Mouse (Mus musculus) C2C12 (cell line): ENCODE data around the gene Cyld.

ENCODE experiments used
- CEBPB ChIP-seq: IDR thresholded peaks from one replicate; pipeline ENCODE4 v1.6.1; 2011; ENCODE audit warnings: low read depth, mild to moderate bottlenecking, control low read depth, moderate library complexity
- CTCF ChIP-seq: IDR thresholded peaks from one replicate; pipeline ENCODE4 v1.5.1; 2011; ENCODE audit not compliant: control insufficient read depth, insufficient read depth, insufficient read length
- USF1 ChIP-seq: IDR thresholded peaks from one replicate; pipeline ENCODE4 v1.6.1; 2011; ENCODE audit warnings: low read depth, mild to moderate bottlenecking, control low read depth, moderate library complexity

GRCm38 (mm10) chr8:88664947-88665346 is 31.9 kb upstream of the Cyld start:
- no peak for TF ChIP-seq CTCF
- no peak for TF ChIP-seq USF1
- TF ChIP-seq CEBPB: no peak
